Mouse (Mus musculus): ENCODE results near the gene Smok3c.
"Not testable (repeated sequence)": the region's sequence is repeated elsewhere in the genome, so short reads cannot be mapped to it uniquely, and the experiment has no call there.

Smok3c gene

GRCm38 (mm10) chr5:138052894-138053293, at the start of gene Smok3c:
TSS of gene Smok3c (plus strand) at chr5:138053194.
- TF ChIP-seq GATA4 (IDR thresholded peaks at IDR 0.05; ENCODE audit: insufficient replicate concordance, low read length): not testable (repeated sequence)

- TF ChIP-seq GATA4 (IDR thresholded peaks at IDR 0.05; ENCODE audit: insufficient replicate concordance, low read length): no peak
Observed at GRCm38 (mm10) chr5:138009437-138009836, 43.6 kb upstream of the Smok3c start.

- TF ChIP-seq GATA4 (IDR thresholded peaks at IDR 0.05; ENCODE audit: insufficient replicate concordance, low read length): peak; percentile 62; the same call in 1 of the 2 replicates
Observed at GRCm38 (mm10) chr5:138012382-138012781, 40.6 kb upstream of the Smok3c start.

- TF ChIP-seq GATA4 (IDR thresholded peaks at IDR 0.05; ENCODE audit: insufficient replicate concordance, low read length): no peak
Observed at GRCm38 (mm10) chr5:138016530-138016929, 36.5 kb upstream of the Smok3c start.

GRCm38 (mm10) chr5:138016997-138017396, 36.0 kb upstream of the Smok3c start:
- TF ChIP-seq GATA4 (IDR thresholded peaks at IDR 0.05; ENCODE audit: insufficient replicate concordance, low read length): no peak

- not testable (repeated sequence) for TF ChIP-seq GATA4 (IDR thresholded peaks at IDR 0.05; ENCODE audit: insufficient replicate concordance, low read length)
Observed at GRCm38 (mm10) chr5:138020961-138021479, 32.0 kb upstream of the Smok3c start, which contains the start of the genes Smok3a and Smok3b. TSS of gene Smok3a (plus strand) at chr5:138021261. TSS of gene Smok3b (plus strand) at chr5:138021429.

GRCm38 (mm10) chr5:138073803-138074202, 20.8 kb downstream of the Smok3c start:
- no peak for TF ChIP-seq GATA4 (IDR thresholded peaks at IDR 0.05; ENCODE audit: insufficient replicate concordance, low read length)

- TF ChIP-seq GATA4 (IDR thresholded peaks at IDR 0.05; ENCODE audit: insufficient replicate concordance, low read length): no peak
Observed at GRCm38 (mm10) chr5:138075684-138076083, 22.7 kb downstream of the Smok3c start.

GRCm38 (mm10) chr5:138076148-138076547, 23.2 kb downstream of the Smok3c start:
- TF ChIP-seq GATA4 (IDR thresholded peaks at IDR 0.05; ENCODE audit: insufficient replicate concordance, low read length): peak; percentile 68; the same call in 1 of the 2 replicates

- no peak for TF ChIP-seq GATA4 (IDR thresholded peaks at IDR 0.05; ENCODE audit: insufficient replicate concordance, low read length)
Observed at GRCm38 (mm10) chr5:138080456-138080855, 27.5 kb downstream of the Smok3c start.

GRCm38 (mm10) chr5:138081446-138081845, 28.5 kb downstream of the Smok3c start:
- TF ChIP-seq GATA4 (IDR thresholded peaks at IDR 0.05; ENCODE audit: insufficient replicate concordance, low read length): no peak

- peak; percentile 69; the same call in 1 of the 2 replicates for TF ChIP-seq GATA4 (IDR thresholded peaks at IDR 0.05; ENCODE audit: insufficient replicate concordance, low read length)
Observed at GRCm38 (mm10) chr5:138083318-138083900, 30.4 kb downstream of the Smok3c start.

GRCm38 (mm10) chr5:138083936-138084335, 30.9 kb downstream of the Smok3c start:
- no peak for TF ChIP-seq GATA4 (IDR thresholded peaks at IDR 0.05; ENCODE audit: insufficient replicate concordance, low read length)

- TF ChIP-seq GATA4 (IDR thresholded peaks at IDR 0.05; ENCODE audit: insufficient replicate concordance, low read length): no peak
Observed at GRCm38 (mm10) chr5:138084507-138084906, 31.5 kb downstream of the Smok3c start.

GRCm38 (mm10) chr5:138084996-138085395, 32.0 kb downstream of the Smok3c start, which contains the start of gene Zkscan1:
TSS of gene Zkscan1 (plus strand) at chr5:138085084.
- TF ChIP-seq GATA4 (IDR thresholded peaks at IDR 0.05; ENCODE audit: insufficient replicate concordance, low read length): no peak

- TF ChIP-seq GATA4 (IDR thresholded peaks at IDR 0.05; ENCODE audit: insufficient replicate concordance, low read length): no peak
Observed at GRCm38 (mm10) chr5:138085421-138085911, 32.5 kb downstream of the Smok3c start.

Measured in liver, adult (tissue).